Mouse (Mus musculus): ENCODE measurements around the gene Traf3ip2. TPM values are rescaled to one million over a fixed set of nuclear protein-coding genes. Genes with fewer than 3 reads are reported as not detected.
A peak's percentile ranks its signal among the peaks of the same experiment; 100 is the strongest.

Gene Traf3ip2
- polyA plus RNA-seq, 1 experiment from 2014 or later = 6.6 TPM

- H3K4me1 ChIP-seq (replicated peaks; ENCODE audit: control insufficient read depth, insufficient read depth, low read length) = 0 out of 2 replicates have a peak, but pooled peaks cover 5% of the 10 kb centered on the region
- H3K36me3 ChIP-seq (ENCODE audit: control insufficient read depth, insufficient read depth, low read length) = no peaks in the 10 kb centered on the region
- DNase-seq (ENCODE audit: low spot score) (no peak), ATAC-seq (replicated peaks; ENCODE audit: low FRiP score) (no peak)
- no peak overlapping the region for H3K4me2 ChIP-seq
- H3K9me3 ChIP-seq (ENCODE audit: control insufficient read depth, low read length) = no peaks in the 10 kb centered on the region
- H3K27ac ChIP-seq (ENCODE audit: low read depth, low read length) = no peak overlapping the region
- H3K27me3 ChIP-seq (replicated peaks; ENCODE audit: control insufficient read depth, insufficient read depth, low read length) = no peaks in the 10 kb centered on the region
- H3K9ac ChIP-seq (ENCODE audit: low read depth, low read length) = no peak overlapping the region
- 83% methylated on average over 6 of the region's 6 CpGs for WGBS
- no peak overlapping the region for H3K4me3 ChIP-seq (ENCODE audit: low read depth, low read length)
Observed at GRCm38 (mm10) chr10:39623806-39624205, 11.1 kb downstream of the Traf3ip2 start.

GRCm38 (mm10) chr10:39624837-39625625 lies 12.3 kb downstream of the Traf3ip2 start:
- no peak; the same call in 1 of the 2 replicates for ATAC-seq (replicated peaks; ENCODE audit: low FRiP score)
- H3K4me1 ChIP-seq (replicated peaks; ENCODE audit: control insufficient read depth, insufficient read depth, low read length) = 0 out of 2 replicates have a peak, but pooled peaks cover 5% of the 10 kb centered on the region
- H3K9ac ChIP-seq (ENCODE audit: low read depth, low read length) = peak overlapping the region; percentile 4; the same call in 1 of the 2 replicates
- no peak overlapping the region; the same call in 1 of the 2 replicates for H3K4me2 ChIP-seq
- no peak overlapping the region; the same call in 1 of the 2 replicates for H3K27ac ChIP-seq (ENCODE audit: low read depth, low read length)
- H3K4me3 ChIP-seq (ENCODE audit: low read depth, low read length) = no peak overlapping the region
- DNase-seq (ENCODE audit: low spot score) = no peak
- no peaks in the 10 kb centered on the region for H3K36me3 ChIP-seq (ENCODE audit: control insufficient read depth, insufficient read depth, low read length)
- no peaks in the 10 kb centered on the region for H3K9me3 ChIP-seq (ENCODE audit: control insufficient read depth, low read length)
- WGBS = 54% methylated on average over 12 of the region's 12 CpGs
- H3K27me3 ChIP-seq (replicated peaks; ENCODE audit: control insufficient read depth, insufficient read depth, low read length) = no peaks in the 10 kb centered on the region

GRCm38 (mm10) chr10:39625626-39626260 lies 13.0 kb downstream of the Traf3ip2 start:
- no peaks in the 10 kb centered on the region for H3K36me3 ChIP-seq (ENCODE audit: control insufficient read depth, insufficient read depth, low read length)
- DNase-seq (ENCODE audit: low spot score) (no peak), ATAC-seq (replicated peaks; ENCODE audit: low FRiP score) (no peak)
- H3K9ac ChIP-seq (ENCODE audit: low read depth, low read length) = no peak overlapping the region
- H3K27ac ChIP-seq (ENCODE audit: low read depth, low read length) = no peak overlapping the region
- WGBS = 73% methylated on average over 11 of the region's 11 CpGs
- no peak overlapping the region for H3K4me2 ChIP-seq
- 0 out of 2 replicates have a peak, but pooled peaks cover 5% of the 10 kb centered on the region for H3K4me1 ChIP-seq (replicated peaks; ENCODE audit: control insufficient read depth, insufficient read depth, low read length)
- no peaks in the 10 kb centered on the region for H3K9me3 ChIP-seq (ENCODE audit: control insufficient read depth, low read length)
- H3K27me3 ChIP-seq (replicated peaks; ENCODE audit: control insufficient read depth, insufficient read depth, low read length) = no peaks in the 10 kb centered on the region
- no peak overlapping the region for H3K4me3 ChIP-seq (ENCODE audit: low read depth, low read length)

- Histone ChIP-seq H3K9me3 (ENCODE audit: control insufficient read depth, low read length) (no peaks in the 10 kb centered on the region), H3K27me3 (replicated peaks; ENCODE audit: control insufficient read depth, insufficient read depth, low read length) (no peaks in the 10 kb centered on the region), H3K27ac (ENCODE audit: low read depth, low read length) (no peak overlapping the region), H3K36me3 (ENCODE audit: control insufficient read depth, insufficient read depth, low read length) (no peaks in the 10 kb centered on the region), H3K4me2 (no peak overlapping the region), H3K4me1 (replicated peaks; ENCODE audit: control insufficient read depth, insufficient read depth, low read length) (peaks cover 8% of the 10 kb centered on the region), H3K4me3 (ENCODE audit: low read depth, low read length) (no peak overlapping the region), H3K9ac (ENCODE audit: low read depth, low read length) (no peak overlapping the region)
- DNase-seq (ENCODE audit: low spot score) = no peak
- 82% methylated on average over 12 of the region's 12 CpGs for WGBS
- no peak for ATAC-seq (replicated peaks; ENCODE audit: low FRiP score)
Observed at GRCm38 (mm10) chr10:39626376-39626775, 13.6 kb downstream of the Traf3ip2 start.

GRCm38 (mm10) chr10:39628799-39629517 lies 16.2 kb downstream of the Traf3ip2 start:
- Histone ChIP-seq H3K4me1 (replicated peaks; ENCODE audit: control insufficient read depth, insufficient read depth, low read length) (peaks cover 8% of the 10 kb centered on the region), H3K9me3 (ENCODE audit: control insufficient read depth, low read length) (no peaks in the 10 kb centered on the region), H3K9ac (ENCODE audit: low read depth, low read length) (no peak overlapping the region), H3K36me3 (ENCODE audit: control insufficient read depth, insufficient read depth, low read length) (no peaks in the 10 kb centered on the region), H3K27ac (ENCODE audit: low read depth, low read length) (no peak overlapping the region), H3K4me2 (no peak overlapping the region), H3K27me3 (replicated peaks; ENCODE audit: control insufficient read depth, insufficient read depth, low read length) (no peaks in the 10 kb centered on the region), H3K4me3 (ENCODE audit: low read depth, low read length) (no peak overlapping the region)
- 56% methylated on average over 10 of the region's 10 CpGs for WGBS
- ATAC-seq (replicated peaks; ENCODE audit: low FRiP score) (no peak), DNase-seq (ENCODE audit: low spot score) (no peak)

GRCm38 (mm10) chr10:39629746-39630552 lies 17.2 kb downstream of the Traf3ip2 start:
- no peak for DNase-seq (ENCODE audit: low spot score)
- Histone ChIP-seq H3K9ac (ENCODE audit: low read depth, low read length) (no peak overlapping the region), H3K27ac (ENCODE audit: low read depth, low read length) (no peak overlapping the region), H3K4me3 (ENCODE audit: low read depth, low read length) (no peak overlapping the region), H3K4me1 (replicated peaks; ENCODE audit: control insufficient read depth, insufficient read depth, low read length) (peaks cover 8% of the 10 kb centered on the region), H3K27me3 (replicated peaks; ENCODE audit: control insufficient read depth, insufficient read depth, low read length) (no peaks in the 10 kb centered on the region), H3K9me3 (ENCODE audit: control insufficient read depth, low read length) (no peaks in the 10 kb centered on the region), H3K4me2 (no peak overlapping the region), H3K36me3 (ENCODE audit: control insufficient read depth, insufficient read depth, low read length) (no peaks in the 10 kb centered on the region)
- no peak for ATAC-seq (replicated peaks; ENCODE audit: low FRiP score)
- WGBS = 51% methylated on average over 18 of the region's 18 CpGs

- Histone ChIP-seq H3K27ac (ENCODE audit: low read depth, low read length) (no peak overlapping the region), H3K4me3 (ENCODE audit: low read depth, low read length) (no peak overlapping the region), H3K27me3 (replicated peaks; ENCODE audit: control insufficient read depth, insufficient read depth, low read length) (no peaks in the 10 kb centered on the region), H3K9ac (ENCODE audit: low read depth, low read length) (no peak overlapping the region), H3K9me3 (ENCODE audit: control insufficient read depth, low read length) (no peaks in the 10 kb centered on the region), H3K36me3 (ENCODE audit: control insufficient read depth, insufficient read depth, low read length) (no peaks in the 10 kb centered on the region), H3K4me2 (no peak overlapping the region), H3K4me1 (replicated peaks; ENCODE audit: control insufficient read depth, insufficient read depth, low read length) (peaks cover 4% of the 10 kb centered on the region)
- ATAC-seq (replicated peaks; ENCODE audit: low FRiP score) (no peak), DNase-seq (ENCODE audit: low spot score) (no peak)
- 50% methylated on average over 6 of the region's 6 CpGs for WGBS
Observed at GRCm38 (mm10) chr10:39630811-39631210, 18.1 kb downstream of the Traf3ip2 start.

- Histone ChIP-seq H3K4me2 (no peak overlapping the region), H3K4me3 (ENCODE audit: low read depth, low read length) (no peak overlapping the region), H3K27ac (ENCODE audit: low read depth, low read length) (no peak overlapping the region), H3K27me3 (replicated peaks; ENCODE audit: control insufficient read depth, insufficient read depth, low read length) (no peaks in the 10 kb centered on the region), H3K9me3 (ENCODE audit: control insufficient read depth, low read length) (no peaks in the 10 kb centered on the region), H3K4me1 (replicated peaks; ENCODE audit: control insufficient read depth, insufficient read depth, low read length) (peaks cover 4% of the 10 kb centered on the region), H3K36me3 (ENCODE audit: control insufficient read depth, insufficient read depth, low read length) (no peaks in the 10 kb centered on the region), H3K9ac (ENCODE audit: low read depth, low read length) (no peak overlapping the region)
- WGBS = 86% methylated on average over 14 of the region's 14 CpGs
- ATAC-seq (replicated peaks; ENCODE audit: low FRiP score) = no peak
- no peak for DNase-seq (ENCODE audit: low spot score)
Observed at GRCm38 (mm10) chr10:39631627-39632026, 18.9 kb downstream of the Traf3ip2 start.
